In the genomic region with DNA sequence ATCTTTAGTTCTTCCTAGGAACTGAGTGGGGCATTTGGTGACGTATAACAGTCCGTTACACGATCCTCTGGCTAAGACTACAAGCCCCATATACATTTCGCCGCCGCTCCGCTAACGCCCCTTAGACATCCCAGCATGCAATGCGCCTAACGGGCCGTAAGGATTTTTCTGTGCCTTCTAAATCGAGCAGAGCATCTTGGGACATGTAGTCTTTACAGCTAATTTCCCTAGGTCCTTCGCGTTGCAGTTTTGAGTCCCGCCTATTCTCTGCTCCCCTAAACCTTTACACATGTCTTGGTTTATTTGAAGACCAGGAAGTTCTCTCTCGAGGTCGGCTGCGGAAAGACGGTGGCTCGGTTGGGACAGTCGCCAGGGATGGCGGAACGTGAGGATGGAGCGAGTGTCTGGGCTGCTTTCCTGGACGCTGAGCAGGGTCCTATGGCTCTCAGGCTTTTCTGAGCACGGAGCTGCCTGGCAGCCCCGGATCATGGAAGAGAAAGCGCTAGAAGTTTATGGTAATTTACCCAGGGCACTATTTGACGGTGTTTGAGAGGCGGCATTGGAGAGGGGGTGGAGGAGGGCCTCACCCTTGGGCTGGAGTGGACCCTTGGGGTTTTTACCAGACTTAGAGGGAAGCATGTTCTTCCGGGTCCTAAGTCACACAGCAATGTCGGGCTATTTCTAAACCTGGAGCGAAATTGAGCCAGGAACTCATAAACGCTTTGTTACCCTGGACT, we compare ENCODE assay signal across 8 mouse cellular contexts. TPM values are rescaled to one million over a fixed set of nuclear protein-coding genes. Genes with fewer than 3 reads are reported as not detected.
DNase-seq lines count a peak whose midpoint lies in the region; ATAC-seq lines count a peak whose summit lies in the region.

A gene (minus strand): TSS at position 132 of the 737 bp plus-strand sequence.
A gene (plus strand): TSS at position 156 of the 737 bp plus-strand sequence.

- H3K4me2 ChIP-seq in forebrain, embryonic 14.5 days (ENCODE audit: low read length): peak within 1 kb of the TSS; percentile 81
- peak within 1 kb of the TSS; percentile 84 for H3K4me2 ChIP-seq in neural tube, embryonic 15.5 days

- WGBS in forebrain, embryonic 14.5 days: 2% methylated on average over 34 of the region's 34 CpGs
- WGBS in neural tube, embryonic 15.5 days: 1% methylated on average over 34 of the region's 34 CpGs

- peak within 1 kb of the TSS; percentile 64 for H3K9ac ChIP-seq in forebrain, embryonic 14.5 days (ENCODE audit: low read length)
- H3K9ac ChIP-seq in neural tube, embryonic 15.5 days (replicated peaks): peak within 1 kb of the TSS; percentile 69

- H3K4me1 ChIP-seq in forebrain, embryonic 14.5 days (ENCODE audit: control insufficient read depth, insufficient read depth, low read length): peaks cover 22% of the 10 kb centered on the region
- H3K4me1 ChIP-seq in neural tube, embryonic 15.5 days: peaks cover 43% of the 10 kb centered on the region

- intact Hi-C loops in heart, postnatal 14 days (cut with DNase I): no loop called here

- H3K27me3 ChIP-seq in forebrain, embryonic 14.5 days (replicated peaks; ENCODE audit: control insufficient read depth, insufficient read depth, low read length): no peaks in the 10 kb centered on the region
- H3K27me3 ChIP-seq in neural tube, embryonic 15.5 days (replicated peaks): no peaks in the 10 kb centered on the region

- ATAC-seq in forebrain, embryonic 14.5 days: peak; percentile 76
- peak; percentile 74 for ATAC-seq in neural tube, embryonic 15.5 days (ENCODE audit: low FRiP score)

- H3K9me3 ChIP-seq in forebrain, embryonic 14.5 days (replicated peaks; ENCODE audit: control insufficient read depth, low read length): no peaks in the 10 kb centered on the region
- H3K9me3 ChIP-seq in neural tube, embryonic 15.5 days (replicated peaks): no peaks in the 10 kb centered on the region

- DNase-seq in ES-CJ7 (ENCODE audit: low read depth, low spot score): peak; percentile 98
- DNase-seq in cerebellum, adult 11 months: peak; percentile 89
- peak; percentile 99 for DNase-seq in forebrain, embryonic 14.5 days (ENCODE audit: low spot score)
- DNase-seq in heart, postnatal 14 days: peak; percentile 90 to 92
- DNase-seq in layer of hippocampus, adult 11-12 months (ENCODE audit: low spot score): peak; percentile 95
- DNase-seq in lung, adult 18-20 months: peak; percentile 96 to 97
- peak; percentile 94 for DNase-seq in testis, postnatal 14 days (ENCODE audit: low spot score)

- H3K4me3 ChIP-seq in forebrain, embryonic 14.5 days (ENCODE audit: low read depth, low read length): peak within 1 kb of the TSS; percentile 48
- peak within 1 kb of the TSS; percentile 67 for H3K4me3 ChIP-seq in neural tube, embryonic 15.5 days (replicated peaks)

- H3K27ac ChIP-seq in forebrain, embryonic 14.5 days (ENCODE audit: low read depth, low read length): peak within 1 kb of the TSS; percentile 90
- H3K27ac ChIP-seq in neural tube, embryonic 15.5 days (replicated peaks): peak within 1 kb of the TSS; percentile 83

- no peaks in the 10 kb centered on the region for H3K36me3 ChIP-seq in forebrain, embryonic 14.5 days (ENCODE audit: control insufficient read depth, insufficient read depth, low read length)
- no peaks in the 10 kb centered on the region for H3K36me3 ChIP-seq in neural tube, embryonic 15.5 days

RNA-seq across cellular contexts. Expression of the first gene that starts in this region (rescaled TPM):
- polyA plus RNA-seq in forebrain, embryonic 14.5 days (2014; fragmentation: Nextera tagmentation; extraction: Ambion mirVana): 111 and 120 TPM in 2 replicates
- 10 to 100 TPM; 34.1 to 34.4 TPM for total RNA-seq in heart, postnatal 14 days (2021)
- 70.4 and 80.0 TPM in 2 replicates for polyA plus RNA-seq in neural tube, embryonic 15.5 days (2015; fragmentation: Nextera tagmentation; extraction: Ambion mirVana)

RNA-seq across cellular contexts. Expression of the second gene that starts in this region (rescaled TPM):
- polyA plus RNA-seq in forebrain, embryonic 14.5 days (2014; fragmentation: Nextera tagmentation; extraction: Ambion mirVana): 79.8 and 81.2 TPM in 2 replicates
- total RNA-seq in heart, postnatal 14 days (2021): 10 to 100 TPM; 59.4 to 69.3 TPM
- 73.7 and 100 TPM in 2 replicates for polyA plus RNA-seq in neural tube, embryonic 15.5 days (2015; fragmentation: Nextera tagmentation; extraction: Ambion mirVana)

Comparison
In these comparisons a context has a peak if more than half of its experiments do, and no peak if none do; other contexts are left out.
1. Peak in every context shown above with its lines: DNase-seq, ATAC-seq, H3K4me3 ChIP-seq and H3K27ac ChIP-seq.